Mouse (Mus musculus) urinary bladder, postnatal 10 days (tissue): Measurements from ENCODE around the gene Nfib.

Experiments
- DNase-seq: peaks from one replicate; pipeline ENCODE4 v3.0.0; 2022; ENCODE audit warnings: low spot score

The Nfib gene

GRCm38 (mm10) chr4:82390545-82390944 is 315.0 kb downstream of the Nfib start:
- DNase-seq: no peak

GRCm38 (mm10) chr4:82389876-82390275 is 315.7 kb downstream of the Nfib start:
- DNase-seq: no peak

GRCm38 (mm10) chr4:82387620-82388019 is 317.9 kb downstream of the Nfib start:
- no peak for DNase-seq

GRCm38 (mm10) chr4:82386222-82386993 is 319.1 kb downstream of the Nfib start:
- no peak for DNase-seq

- DNase-seq: no peak
Measured at GRCm38 (mm10) chr4:82385638-82386037, 319.9 kb downstream of the Nfib start.

- no peak for DNase-seq
Measured at GRCm38 (mm10) chr4:82383991-82384731, 321.4 kb downstream of the Nfib start.

GRCm38 (mm10) chr4:82383346-82383745 is 322.2 kb downstream of the Nfib start:
- DNase-seq: no peak

GRCm38 (mm10) chr4:82381786-82382185 is 323.8 kb downstream of the Nfib start:
- DNase-seq: no peak

- no peak for DNase-seq
Measured at GRCm38 (mm10) chr4:82380578-82380977, 325.0 kb downstream of the Nfib start.

- no peak for DNase-seq
Measured at GRCm38 (mm10) chr4:82378050-82378449, 327.5 kb downstream of the Nfib start.

- no peak for DNase-seq
Measured at GRCm38 (mm10) chr4:82377621-82378020, 327.9 kb downstream of the Nfib start.

- no peak for DNase-seq
Measured at GRCm38 (mm10) chr4:82374560-82374959, 331.0 kb downstream of the Nfib start.

- DNase-seq: no peak
Measured at GRCm38 (mm10) chr4:82372217-82372616, 333.3 kb downstream of the Nfib start.

GRCm38 (mm10) chr4:82371471-82371870 is 334.1 kb downstream of the Nfib start:
- no peak for DNase-seq

- no peak for DNase-seq
Measured at GRCm38 (mm10) chr4:82369011-82369776, 336.4 kb downstream of the Nfib start.

- DNase-seq: no peak
Measured at GRCm38 (mm10) chr4:82368091-82368775, 337.3 kb downstream of the Nfib start.

GRCm38 (mm10) chr4:82364696-82365385 is 340.7 kb downstream of the Nfib start:
- DNase-seq: no peak

- DNase-seq: no peak
Measured at GRCm38 (mm10) chr4:82363951-82364350, 341.6 kb downstream of the Nfib start.

GRCm38 (mm10) chr4:82362294-82362693 is 343.3 kb downstream of the Nfib start:
- no peak for DNase-seq

GRCm38 (mm10) chr4:82360081-82360511 is 345.5 kb downstream of the Nfib start:
- DNase-seq: no peak

- DNase-seq: no peak
Measured at GRCm38 (mm10) chr4:82359110-82359509, 346.4 kb downstream of the Nfib start.
